Mouse (Mus musculus) embryonic stem cell, embryonic (primary cell): ENCODE measurements around the gene Cmss1.

Experiments used
- CTCF ChIA-PET, 4 experiments: fragments of 300-600 bp in 2 of 4; fragments of 350-600 bp in 2 of 4; sonication (Branson Sonifier 250); formaldehyde crosslinking; loops; one replicate each; lab custom pipeline; 2022; ENCODE audit warnings: inconsistent platforms in 2 of 4; lab: Charles Lee
- POLR2A ChIA-PET, 4 experiments: fragments of 300-600 bp in 2 of 4; fragments of 350-600 bp in 2 of 4; sonication (Branson Sonifier 250); formaldehyde crosslinking; loops; one replicate each; lab custom pipeline; 2022; ENCODE audit warnings: antibody characterized with exemption in 4 of 4, inconsistent platforms in 1 of 4; lab: Charles Lee

The Cmss1 gene

DNA sequence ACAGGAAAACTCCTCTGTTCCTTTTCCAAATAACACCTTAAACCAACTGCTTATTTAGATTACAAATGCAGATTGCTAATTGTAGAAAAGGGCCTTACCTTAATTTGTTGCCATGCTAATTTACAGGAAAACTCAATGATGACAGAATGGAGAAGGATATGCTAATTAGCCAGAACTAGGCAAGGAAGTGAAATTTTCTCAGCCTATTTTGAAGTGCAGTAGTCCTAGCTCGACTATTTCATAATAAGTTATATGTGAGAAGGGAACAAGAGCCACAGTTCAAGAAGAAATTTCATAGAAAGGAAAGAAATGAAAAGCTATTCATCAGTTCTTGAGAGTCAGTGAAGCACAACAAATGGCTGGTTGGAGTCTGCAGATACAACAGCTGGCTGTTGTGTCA lies 60.3 kb downstream of the Cmss1 start:
- ChIA-PET POLR2A (no interaction called here), CTCF (no interaction called here)

DNA sequence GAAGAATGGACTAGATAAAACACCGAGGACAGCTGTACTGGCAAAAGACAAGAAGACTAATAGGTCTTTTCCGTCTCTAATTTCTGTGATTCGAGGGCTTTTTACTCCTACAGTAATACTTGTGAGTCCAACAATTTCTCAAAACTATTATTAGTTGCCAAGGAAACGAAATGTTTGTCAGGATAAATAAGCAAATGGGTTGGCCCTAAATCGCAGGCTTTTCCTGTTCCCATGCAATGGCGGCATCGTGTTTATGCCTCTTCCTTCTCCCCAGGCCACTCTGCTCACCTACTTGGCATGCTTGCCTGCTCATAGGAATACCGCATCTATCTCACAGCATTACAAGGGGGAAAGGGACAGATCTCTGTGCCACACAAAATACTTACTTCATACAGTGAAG lies 62.2 kb downstream of the Cmss1 start:
- CTCF ChIA-PET, result no interaction called here
- POLR2A ChIA-PET, result no interaction called here

DNA sequence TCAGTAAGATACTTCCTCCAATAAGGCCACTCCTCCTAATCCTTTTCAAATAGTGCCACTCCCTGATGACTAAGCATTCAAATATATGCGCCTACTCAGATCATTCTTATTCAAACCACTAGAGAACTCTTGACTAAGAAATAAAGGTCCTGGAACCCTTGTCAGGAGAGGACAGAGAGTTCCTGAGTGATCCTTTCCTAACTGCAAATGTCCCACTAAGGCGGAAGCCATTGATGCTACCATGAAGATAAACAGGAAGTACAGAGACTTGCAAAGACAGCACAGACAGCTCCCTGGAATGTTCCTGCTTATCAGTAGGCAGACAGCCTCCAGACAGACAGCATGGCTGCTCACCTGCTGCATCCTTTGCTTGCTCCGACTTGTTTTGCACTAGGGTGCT lies 63.4 kb downstream of the Cmss1 start:
- ChIA-PET POLR2A (no interaction called here), CTCF (no interaction called here)

DNA sequence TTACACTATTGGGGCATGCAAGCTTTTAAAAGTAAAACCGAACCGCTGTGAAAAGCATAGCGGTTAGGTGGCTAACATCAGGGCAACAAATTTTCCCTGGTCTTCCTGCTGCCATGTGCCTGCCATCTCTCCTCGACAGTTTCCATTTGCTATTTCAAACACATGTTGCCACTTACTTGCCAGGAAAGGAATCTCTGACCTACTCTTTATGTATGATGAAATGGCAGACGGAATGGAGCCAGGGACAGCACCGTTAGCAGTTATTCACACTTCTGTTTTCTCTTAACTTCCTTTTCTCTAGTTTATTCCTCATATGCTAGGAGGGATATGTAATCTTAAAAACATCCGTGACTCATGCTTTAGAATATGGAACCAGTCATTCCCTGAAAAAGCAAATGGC lies 70.2 kb downstream of the Cmss1 start:
- ChIA-PET CTCF (no interaction called here), POLR2A (no interaction called here)

DNA sequence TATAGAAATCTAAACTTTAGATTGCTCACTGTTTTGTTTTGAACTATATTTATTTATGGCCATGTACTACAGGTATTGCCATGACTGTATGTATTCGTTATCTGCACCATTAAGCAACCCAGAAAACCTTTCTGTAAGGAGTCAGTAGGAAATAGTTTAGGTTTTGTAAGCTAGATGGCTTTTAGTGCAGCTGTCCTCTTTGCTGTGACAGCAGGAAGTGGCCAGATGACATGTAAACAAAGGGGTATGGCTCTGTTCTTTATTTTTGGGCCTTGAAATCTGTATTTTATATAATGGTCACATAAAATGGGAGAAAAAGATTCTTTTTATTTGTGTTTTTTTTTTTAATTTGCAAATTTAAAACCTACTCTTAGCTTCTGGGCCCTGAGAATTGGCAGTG lies 71.9 kb downstream of the Cmss1 start:
- POLR2A ChIA-PET, result no interaction called here
- CTCF ChIA-PET, result interaction anchor here in 2 of 4 experiments (0.7 to 1.2 kb wide), 2 partner anchors 49 to 59 kb away, joined by 3 to 4 read pairs; no protein-coding TSS in a partner anchor

DNA sequence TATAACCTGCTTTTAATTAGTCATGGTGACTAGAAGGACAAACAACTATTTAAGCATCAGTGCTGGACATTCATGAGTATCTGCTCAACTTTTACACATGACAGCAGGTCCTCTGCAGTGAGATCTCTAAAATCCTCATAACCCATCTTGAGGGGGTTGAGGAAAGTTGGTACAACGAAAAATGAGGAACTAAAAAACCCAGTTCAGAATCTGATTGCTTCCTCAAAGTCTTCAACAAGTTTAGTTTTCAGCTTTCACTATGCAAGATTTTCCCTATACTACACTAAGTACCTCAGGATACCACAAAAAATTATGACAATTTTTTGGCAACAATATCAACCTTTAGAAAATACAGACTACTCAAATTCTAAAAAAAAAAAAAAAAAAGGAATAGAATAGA lies 72.3 kb downstream of the Cmss1 start:
- ChIA-PET CTCF (no interaction called here), POLR2A (no interaction called here)

DNA sequence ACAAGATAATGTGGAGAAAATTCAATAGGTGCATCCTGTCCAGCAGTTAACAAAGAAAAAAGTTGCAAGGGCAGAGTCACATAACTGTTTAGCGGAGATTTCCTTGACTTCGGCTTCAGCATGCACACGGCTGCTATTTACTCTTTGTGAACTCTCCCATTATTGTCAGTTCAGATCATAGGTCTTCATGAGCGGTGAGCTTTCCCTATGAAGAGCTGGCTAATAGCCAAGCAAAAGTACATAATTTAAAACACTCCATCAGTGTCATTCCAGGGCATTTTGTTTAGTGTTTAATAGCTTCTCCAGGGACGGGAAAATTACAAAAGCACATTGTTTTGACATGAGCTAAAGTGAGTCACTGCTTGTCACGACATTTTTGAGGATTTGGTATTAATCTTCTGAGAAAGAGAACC lies 74.6 kb downstream of the Cmss1 start:
- CTCF ChIA-PET, result no interaction called here
- POLR2A ChIA-PET, result interaction anchor here in 1 of 4 experiments (1.2 kb wide), 1 partner anchor 22 kb away, joined by 3 read pairs; no protein-coding TSS in a partner anchor

DNA sequence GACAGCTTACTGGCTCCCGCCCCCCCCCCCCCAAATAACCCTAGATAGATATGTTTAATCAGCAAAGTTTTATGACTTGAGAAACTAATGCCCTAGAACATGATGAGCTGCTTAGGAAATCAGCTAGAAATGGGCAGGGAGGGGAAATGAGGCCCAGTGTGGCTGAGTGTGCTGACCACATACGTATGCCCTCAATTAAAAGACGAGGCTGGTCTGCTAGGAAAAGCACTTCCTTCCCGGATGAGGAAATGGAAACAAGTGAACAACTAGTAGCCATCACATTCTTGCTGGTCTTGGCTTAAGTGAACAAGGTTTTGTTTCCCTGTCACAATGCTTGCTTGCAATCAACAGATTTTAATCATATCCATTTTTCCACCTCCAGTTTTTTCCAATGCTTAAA lies 76.1 kb downstream of the Cmss1 start:
- ChIA-PET POLR2A (no interaction called here), CTCF (no interaction called here)

DNA sequence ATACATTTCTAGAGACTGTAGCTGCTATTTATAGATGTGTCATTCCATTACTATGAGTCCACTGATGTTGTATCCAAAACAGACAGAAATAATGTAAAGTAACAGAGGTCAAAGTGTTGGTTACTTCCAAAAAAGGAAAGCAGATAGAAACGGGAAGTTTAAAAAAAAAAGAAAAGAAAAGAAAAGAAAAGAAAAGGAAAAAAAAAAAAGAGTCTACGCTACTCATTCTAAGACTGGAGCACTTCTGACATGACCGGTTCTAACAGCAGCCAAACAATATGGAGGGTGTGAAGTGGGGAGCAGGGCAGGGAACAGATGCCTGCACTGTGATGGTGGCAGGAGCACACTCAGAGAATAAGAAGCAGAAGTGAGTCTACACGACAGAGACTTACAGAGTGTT lies 78.2 kb downstream of the Cmss1 start:
- POLR2A ChIA-PET, result interaction anchor here in 1 of 4 experiments (0.7 kb wide), 1 partner anchor 1078 kb away, joined by 4 read pairs; no protein-coding TSS in a partner anchor
- CTCF ChIA-PET, result no interaction called here

DNA sequence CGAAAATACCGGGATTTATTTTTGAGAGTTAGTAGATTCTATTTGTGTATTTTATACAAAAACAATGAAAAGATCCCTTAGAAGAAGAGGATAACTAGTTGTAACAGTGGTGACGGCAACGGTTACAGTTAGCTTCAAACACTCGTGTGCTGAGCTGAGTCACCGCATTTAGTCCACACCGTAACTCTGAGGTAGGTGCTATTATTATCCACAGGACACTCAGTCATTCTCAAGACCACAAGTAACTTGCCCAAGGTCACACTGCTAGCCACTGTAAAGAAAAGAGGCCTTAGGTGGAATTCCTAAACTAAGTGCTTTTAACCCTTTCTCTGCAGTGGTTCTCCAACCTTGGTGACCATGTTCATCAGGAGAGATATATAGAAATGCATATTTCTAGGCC lies 79.8 kb downstream of the Cmss1 start:
- ChIA-PET CTCF (no interaction called here), POLR2A (no interaction called here)

DNA sequence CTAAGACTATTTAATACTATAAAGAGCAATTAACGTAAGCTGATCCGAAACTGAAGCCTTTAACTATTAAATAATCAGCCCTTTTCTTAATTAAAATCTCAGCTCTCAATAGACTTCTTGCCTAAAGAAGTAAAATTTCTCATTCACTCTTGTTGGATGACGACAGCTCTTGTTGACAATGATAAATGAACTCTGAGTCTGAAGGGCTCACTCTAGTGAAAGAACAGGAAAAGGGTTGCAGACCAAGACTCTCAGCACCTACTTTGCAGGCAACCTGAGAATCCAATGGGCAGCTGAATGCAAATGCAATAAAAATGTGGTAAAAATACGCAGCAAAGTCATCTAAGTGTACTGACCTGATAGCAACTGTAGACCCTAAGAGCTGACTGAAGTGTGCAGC lies 81.2 kb downstream of the Cmss1 start:
- POLR2A ChIA-PET, result interaction anchor here in 1 of 4 experiments (0.6 to 0.9 kb wide), 3 partner anchors 16 to 104 kb away, joined by 3 to 4 read pairs (median 3); no protein-coding TSS in a partner anchor
- CTCF ChIA-PET, result no interaction called here

DNA sequence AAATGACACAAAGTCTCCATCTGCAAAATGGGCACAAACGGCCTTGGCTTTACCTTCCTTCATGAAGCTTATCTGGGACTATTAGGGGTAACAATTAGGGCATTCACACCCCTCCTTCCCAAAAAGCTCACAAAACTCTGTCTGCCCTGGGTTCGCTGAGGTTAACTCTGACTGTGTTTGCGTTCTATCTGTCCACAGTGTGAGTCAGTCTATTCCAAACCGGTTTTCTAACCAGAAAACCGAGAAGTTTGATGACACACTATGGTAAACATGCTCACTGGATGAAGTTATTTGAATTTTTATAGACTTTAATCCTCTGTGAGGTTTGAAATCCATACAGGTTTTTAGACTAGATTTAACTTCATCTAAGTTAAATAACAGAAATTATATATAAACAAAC lies 81.6 kb downstream of the Cmss1 start:
- CTCF ChIA-PET, result no interaction called here

DNA sequence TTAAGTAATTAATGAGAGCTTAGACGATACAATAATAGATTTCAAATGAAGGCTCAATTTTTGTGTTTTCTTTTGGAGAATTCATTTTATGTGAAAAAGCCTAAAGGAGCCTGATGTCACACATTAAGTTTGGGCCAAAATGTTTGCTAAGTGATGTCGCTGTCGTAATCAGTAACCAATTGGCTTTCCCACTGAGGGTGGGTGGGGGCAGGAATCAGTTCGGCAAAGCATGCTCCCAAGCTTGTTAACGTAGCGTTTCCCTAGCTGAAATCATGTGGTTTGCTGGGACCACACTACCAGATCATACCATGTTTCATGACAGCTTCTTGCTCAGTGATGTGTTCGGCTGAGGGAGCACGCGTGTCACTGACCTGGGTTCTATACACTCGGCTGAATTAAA lies 91.0 kb downstream of the Cmss1 start:
- POLR2A ChIA-PET, result interaction anchor here in 1 of 4 experiments (1.1 kb wide), 1 partner anchor 78 kb away, joined by 4 read pairs; no protein-coding TSS in a partner anchor

More for the DNA sequence above, 81.6 kb downstream of the Cmss1 start:
- POLR2A ChIA-PET, result interaction anchor here in 1 of 4 experiments (0.6 to 0.9 kb wide), 2 partner anchors 16 to 104 kb away, joined by 3 read pairs; no protein-coding TSS in a partner anchor

DNA sequence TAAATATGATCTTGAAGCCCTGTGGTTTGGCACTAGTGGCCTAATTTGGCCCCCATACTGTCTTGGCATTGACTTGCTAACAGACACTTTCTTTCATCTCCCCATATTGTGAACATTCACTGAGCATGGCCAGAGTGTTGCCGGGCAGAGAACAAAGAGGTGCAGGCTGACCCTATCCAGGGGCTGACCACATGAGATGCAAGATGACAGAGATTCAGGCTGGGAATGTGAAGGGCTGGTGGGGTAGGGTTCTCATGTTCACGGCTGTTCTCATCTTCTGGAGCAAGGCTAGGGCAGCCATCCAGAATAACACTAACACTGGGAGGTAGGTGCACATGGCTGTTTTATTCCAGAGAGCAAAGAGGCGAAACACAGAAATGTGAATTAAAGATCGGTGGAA lies 92.3 kb downstream of the Cmss1 start:
- POLR2A ChIA-PET, result no interaction called here
- CTCF ChIA-PET, result no interaction called here

More for the DNA sequence above, 91.0 kb downstream of the Cmss1 start:
- CTCF ChIA-PET, result no interaction called here

DNA sequence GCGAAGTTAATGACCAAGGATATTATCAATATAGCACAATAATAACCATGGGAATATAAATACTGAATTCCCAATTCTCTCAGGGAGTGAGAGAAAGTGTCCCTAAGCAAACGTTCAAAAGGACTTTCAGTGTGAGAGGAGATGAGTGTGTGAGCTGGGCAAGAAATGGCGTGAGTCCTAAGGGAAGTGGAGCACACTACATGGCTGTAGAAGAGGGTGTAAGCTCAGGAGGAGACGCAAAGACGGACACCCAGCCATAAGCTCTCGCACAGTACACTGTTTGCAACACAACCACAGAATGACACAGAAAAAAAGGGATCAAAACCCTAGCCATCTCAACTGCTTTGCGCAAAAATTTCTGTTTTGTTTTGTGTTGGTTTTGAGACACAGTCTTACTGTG lies 93.1 kb downstream of the Cmss1 start:
- ChIA-PET POLR2A (no interaction called here), CTCF (no interaction called here)

DNA sequence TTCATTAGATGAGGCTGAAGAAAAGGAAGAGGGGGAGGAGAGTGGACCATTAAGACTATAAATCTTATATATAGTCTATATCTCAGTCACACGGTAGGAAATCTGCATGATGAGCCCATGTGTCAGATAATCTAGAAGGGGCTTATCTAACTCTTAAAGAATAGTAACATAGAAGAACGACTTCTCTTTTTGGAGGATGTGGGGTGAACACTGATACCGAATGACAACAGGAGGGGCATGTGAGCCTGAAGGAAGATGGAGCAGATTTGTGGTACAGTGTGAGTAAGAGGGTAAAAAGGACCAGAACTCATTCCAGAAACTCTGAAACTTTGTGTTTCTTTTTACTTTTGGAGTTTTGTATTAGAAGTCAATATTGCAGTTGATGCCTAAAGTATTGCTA lies 97.6 kb downstream of the Cmss1 start:
- POLR2A ChIA-PET, result no interaction called here
- CTCF ChIA-PET, result no interaction called here

DNA sequence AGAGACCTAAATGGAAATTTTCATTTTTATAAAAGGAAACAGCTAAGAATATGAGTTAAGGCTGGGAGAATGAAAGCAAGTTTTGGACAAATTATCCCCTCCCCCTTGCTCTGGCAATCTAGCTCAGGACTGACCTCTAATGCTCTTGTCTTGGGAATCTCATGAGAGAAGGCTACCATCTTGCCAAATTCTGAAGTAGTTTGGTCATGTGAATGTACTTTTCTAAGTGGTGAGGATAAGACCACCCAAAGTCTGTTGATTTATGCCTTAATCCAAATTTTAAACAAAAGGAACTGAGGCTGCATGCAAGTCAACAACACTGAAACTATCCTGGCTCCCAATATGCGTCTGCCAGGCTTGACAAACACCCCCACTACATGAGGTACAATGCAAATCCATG lies 98.3 kb downstream of the Cmss1 start:
- ChIA-PET POLR2A (interaction anchor here in 1 of 4 experiments (0.5 kb wide), 1 partner anchor 1119 kb away, joined by 4 read pairs; no protein-coding TSS in a partner anchor), CTCF (no interaction called here)

DNA sequence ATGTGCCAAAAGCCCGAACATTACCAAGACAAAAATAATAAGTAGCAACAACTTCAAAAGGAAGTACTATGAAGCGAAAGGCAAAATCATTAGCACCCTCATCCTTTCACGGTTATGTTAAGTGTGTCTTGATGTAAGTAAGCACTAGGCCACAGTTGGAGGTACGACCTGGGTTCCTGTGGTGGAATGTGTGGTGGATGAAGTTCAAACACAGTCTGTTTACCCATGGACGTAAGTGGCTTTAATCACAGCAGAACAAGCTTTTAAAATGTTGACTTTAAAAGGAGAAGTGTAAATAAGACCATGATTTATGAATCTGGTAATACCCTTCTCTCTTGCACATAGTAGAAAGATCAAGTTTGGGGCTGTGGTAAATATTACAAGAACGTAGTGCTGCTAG lies 100.5 kb downstream of the Cmss1 start:
- CTCF ChIA-PET, result no interaction called here

DNA sequence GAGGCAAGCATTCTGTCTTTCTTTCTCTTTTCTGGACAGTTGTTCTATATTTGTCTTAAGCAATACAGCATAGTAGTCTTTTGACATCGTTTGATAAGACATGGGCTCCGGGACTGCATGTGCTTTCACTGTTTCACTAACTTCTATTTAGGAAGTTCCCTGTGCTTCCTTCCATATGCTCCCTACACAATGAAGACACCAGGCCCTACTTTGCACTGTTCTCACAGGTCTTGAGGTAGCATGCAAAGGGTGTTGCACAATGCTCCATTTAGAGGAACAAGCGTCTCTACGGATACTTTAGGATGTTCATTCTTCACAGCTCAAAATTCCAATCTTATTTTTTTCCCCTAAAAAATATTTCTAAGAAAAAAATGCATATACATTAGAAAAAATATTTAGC lies 101.9 kb downstream of the Cmss1 start:
- ChIA-PET CTCF (no interaction called here), POLR2A (no interaction called here)

More for the DNA sequence above, 100.5 kb downstream of the Cmss1 start:
- POLR2A ChIA-PET, result no interaction called here

DNA sequence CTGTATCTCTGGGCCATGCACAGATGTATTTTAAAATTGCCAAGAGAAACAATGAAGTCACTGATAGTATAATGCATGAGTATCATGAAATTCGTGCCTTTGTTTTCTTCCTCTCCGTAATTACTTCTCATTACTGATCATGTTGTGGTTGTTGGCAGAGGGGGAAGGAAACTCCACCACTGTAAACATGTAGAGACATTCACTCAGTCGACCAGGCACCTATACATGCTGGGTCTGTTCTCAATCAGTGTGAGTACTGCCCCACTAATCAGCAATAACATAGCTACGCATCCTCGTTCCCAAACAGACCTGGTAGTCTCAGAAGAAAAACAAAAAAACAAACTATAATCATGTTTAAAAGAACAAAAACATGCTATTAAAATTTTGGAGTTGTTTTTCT lies 103.9 kb downstream of the Cmss1 start:
- CTCF ChIA-PET, result no interaction called here
- POLR2A ChIA-PET, result no interaction called here

DNA sequence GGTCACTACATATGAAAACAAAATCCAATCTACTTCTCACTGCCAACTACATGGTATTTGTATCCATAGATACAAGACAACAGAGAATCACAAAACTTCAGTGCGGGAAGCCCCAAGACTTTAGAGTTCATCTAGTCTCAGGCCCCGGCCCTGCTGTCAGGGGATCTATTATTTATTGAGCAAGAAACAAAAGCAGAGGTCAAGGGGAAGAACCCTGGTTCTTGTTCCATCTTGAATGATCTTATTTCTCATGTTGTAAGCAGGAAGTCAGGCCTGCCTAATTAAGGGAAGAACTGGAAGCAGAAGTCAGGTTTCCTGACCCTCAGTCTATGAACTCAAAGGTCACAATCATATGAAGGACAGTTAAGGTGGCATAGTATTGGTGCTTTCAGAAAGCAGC lies 104.4 kb downstream of the Cmss1 start:
- POLR2A ChIA-PET, result no interaction called here
- CTCF ChIA-PET, result no interaction called here
